Mouse (Mus musculus): ENCODE data around the gene Gfi1.

Gene Gfi1

DNA sequence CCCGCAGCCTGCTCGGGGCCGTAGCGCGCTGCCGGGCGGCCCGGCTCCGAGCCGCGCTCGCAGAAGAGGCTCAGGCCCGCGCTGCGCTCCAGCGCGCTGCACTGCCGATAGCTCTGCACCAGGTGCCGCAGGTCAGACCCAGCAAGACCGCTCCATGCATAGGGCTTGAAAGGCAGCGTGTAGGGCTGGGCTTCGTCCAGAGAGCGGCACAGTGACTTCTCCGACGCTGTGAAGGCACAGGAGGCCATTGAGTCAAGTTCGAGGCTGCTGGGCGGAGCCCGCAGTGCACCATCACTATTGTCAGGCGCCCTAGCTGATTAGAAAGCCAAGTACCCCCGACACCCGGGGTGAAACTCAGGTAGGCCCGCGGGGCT, 4.2 kb downstream of the Gfi1 start:
- DNase-seq: no peak

DNA sequence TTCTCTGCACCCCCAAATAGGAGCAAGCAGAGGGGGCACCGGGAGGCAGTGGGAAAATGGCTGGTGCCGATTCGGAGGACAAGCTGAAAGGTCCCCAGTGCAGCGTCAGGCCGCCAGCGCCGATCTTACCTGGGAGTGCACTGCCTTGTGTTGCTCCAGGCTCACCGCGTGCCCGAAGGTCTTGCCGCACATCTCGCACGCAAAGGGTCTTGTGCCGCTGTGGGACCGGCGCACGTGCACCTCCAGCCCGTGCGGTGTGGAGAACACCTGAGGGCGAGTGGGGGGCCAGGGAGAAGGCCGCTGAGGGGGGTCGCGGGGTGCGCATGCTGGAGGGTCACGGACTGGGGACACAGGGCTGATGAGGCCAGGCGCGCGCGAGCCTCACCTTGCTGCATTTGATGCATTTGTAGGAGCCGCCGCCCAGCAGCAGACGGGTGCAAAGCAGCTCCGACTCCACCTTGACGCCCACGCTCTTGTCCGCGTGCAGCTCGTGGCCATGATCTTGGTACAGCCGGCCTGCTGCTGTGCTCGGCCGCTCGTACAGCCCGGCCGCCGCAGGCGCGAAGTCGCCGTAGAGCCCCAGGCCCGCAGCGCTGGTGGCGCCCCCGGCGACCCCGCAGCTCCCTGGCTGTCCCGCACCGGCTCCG, 4.7 kb downstream of the Gfi1 start:
- DNase-seq: no peak

DNA sequence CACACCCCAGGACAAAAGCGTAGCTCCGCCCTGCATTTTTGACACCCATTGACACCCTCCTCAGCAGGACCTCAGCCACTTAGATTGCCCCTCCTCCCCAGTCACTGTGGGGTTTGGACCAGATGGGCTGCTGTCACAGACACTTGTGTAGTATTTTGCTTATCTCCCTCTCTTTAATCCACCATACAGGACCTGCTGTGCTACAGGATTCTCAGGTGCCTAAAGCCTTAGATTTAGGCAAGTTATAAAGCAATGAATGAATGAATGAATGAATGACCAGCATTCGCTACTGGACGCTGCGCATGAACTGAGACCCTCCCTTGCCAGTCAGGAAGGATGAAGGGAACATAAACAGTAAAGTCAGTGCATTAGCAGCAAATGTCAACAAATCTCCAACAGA, 5.3 kb downstream of the Gfi1 start:
- DNase-seq: no peak

- DNase-seq: no peak
Measured at GRCm38 (mm10) chr5:107719786-107720185, 6.0 kb downstream of the Gfi1 start.

GRCm38 (mm10) chr5:107719209-107719608, 6.6 kb downstream of the Gfi1 start:
- DNase-seq: no peak

- DNase-seq: no peak
Measured at GRCm38 (mm10) chr5:107717871-107718361, 7.9 kb downstream of the Gfi1 start.

DNA sequence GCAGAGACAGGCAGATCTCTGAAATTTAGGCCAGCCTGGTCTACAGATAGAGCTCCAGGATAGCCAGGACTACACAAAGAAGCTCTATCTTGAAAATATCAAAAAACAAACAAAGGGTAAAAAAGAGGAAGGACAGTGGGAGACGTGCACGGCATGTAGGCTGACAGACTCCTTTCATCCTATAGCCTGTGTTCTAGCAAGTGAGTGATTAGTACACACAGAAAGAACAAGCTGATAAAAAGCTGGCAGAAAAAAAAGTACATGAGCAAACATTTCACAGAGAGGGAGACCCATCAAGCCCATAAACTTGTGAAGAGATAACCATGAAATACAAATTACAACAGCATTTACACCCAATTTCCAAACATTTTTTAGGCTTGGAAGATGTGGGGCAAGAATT, 14.1 kb downstream of the Gfi1 start:
- DNase-seq: no peak

DNA sequence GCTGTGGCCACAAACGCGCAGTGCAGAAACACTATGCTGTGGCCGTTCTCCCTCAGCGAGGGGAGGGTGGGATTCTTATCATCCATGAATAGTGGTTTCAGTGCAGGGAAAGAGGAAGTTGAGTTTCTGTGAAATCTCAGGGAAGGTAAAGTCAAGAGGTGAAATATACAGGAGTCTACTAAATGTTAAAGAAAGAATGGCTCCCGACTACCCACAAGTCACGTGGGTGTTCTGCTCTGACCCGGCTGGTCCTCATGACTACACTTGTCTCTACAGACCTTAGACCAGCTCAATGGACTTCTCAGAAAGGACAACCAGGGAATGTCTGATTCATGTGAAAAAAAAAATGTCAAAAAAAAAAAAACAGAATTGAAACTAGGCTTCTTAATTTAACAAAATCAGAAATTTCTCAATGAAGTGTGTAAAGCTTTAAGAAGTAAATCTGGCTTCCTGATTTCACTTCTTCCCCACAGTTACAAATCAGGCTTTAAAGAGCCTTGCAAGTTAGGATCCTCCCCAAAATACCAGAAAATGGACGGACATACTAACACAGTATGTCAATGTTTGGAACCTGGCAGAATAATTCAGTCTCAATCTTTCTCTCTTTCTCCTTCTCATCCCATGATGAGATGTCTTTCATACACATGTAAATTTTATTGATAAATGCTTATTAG, 17.6 kb downstream of the Gfi1 start:
- DNase-seq: no peak

GRCm38 (mm10) chr5:107706262-107706661, 19.6 kb downstream of the Gfi1 start:
- no peak for DNase-seq

DNA sequence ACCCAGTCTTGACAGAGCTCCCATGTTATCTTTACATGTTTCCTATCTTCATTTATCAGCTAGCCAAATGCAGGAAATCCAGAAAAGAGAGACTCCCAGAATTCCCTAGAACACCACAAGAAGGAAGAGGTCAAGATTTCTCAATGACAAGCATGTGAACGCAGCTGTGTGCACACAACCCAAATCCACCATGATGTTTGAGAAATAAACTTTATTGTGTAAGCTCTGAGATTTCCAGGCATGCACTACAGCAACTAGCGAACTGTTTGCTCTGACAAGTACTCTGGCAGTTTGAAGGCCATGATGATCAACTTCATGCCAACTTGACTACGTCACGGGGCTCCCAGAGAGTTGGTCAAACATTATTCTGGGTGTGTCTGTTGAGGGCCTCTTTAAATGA, 20.1 kb downstream of the Gfi1 start:
- no peak for DNase-seq

- no peak for DNase-seq
Measured at GRCm38 (mm10) chr5:107703207-107703763, 22.6 kb downstream of the Gfi1 start.

- no peak for DNase-seq
Measured at GRCm38 (mm10) chr5:107701658-107702057, 24.2 kb downstream of the Gfi1 start.

GRCm38 (mm10) chr5:107700873-107701272, 25.0 kb downstream of the Gfi1 start:
- DNase-seq: no peak

DNA sequence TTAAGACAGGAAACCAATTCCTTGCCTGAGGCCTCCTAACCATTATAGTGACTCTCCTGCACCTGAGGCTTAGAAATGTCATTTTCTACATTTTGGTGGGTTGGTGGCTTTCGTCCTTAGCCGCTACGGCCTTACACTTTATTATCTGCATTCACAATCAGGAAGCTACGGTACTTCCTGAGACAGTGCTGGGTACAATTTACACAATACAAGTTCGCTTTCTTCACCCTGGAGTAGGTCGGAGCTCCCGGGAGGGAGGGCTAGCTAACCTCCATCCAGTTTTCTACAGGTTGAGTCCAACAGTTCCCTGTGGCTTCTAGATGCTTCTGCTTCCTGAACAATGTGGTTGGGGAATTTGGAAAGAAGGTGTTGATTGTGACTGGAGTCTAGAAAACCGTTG, 26.9 kb downstream of the Gfi1 start:
- no peak for DNase-seq

DNA sequence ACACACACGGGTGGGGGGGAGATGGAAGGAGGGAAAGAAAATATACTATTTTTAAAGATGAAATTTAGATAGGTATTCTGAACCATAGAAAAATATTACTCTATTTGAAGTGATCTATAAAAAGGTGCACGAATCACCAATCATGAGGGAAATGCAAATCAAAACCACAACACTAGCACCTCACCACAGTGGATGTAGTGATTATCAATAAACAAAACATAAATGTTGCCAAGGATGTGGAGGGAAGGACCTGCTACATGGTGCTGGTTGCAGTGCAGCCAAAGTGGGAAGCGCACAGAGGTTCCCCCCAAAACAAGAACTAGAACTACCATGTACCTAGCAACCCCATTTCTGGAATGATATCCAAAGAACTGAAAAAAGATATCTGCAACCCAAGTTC, 30.8 kb downstream of the Gfi1 start:
- DNase-seq: no peak

- DNase-seq: no peak
Measured at GRCm38 (mm10) chr5:107688499-107688866, 37.4 kb downstream of the Gfi1 start.

DNA sequence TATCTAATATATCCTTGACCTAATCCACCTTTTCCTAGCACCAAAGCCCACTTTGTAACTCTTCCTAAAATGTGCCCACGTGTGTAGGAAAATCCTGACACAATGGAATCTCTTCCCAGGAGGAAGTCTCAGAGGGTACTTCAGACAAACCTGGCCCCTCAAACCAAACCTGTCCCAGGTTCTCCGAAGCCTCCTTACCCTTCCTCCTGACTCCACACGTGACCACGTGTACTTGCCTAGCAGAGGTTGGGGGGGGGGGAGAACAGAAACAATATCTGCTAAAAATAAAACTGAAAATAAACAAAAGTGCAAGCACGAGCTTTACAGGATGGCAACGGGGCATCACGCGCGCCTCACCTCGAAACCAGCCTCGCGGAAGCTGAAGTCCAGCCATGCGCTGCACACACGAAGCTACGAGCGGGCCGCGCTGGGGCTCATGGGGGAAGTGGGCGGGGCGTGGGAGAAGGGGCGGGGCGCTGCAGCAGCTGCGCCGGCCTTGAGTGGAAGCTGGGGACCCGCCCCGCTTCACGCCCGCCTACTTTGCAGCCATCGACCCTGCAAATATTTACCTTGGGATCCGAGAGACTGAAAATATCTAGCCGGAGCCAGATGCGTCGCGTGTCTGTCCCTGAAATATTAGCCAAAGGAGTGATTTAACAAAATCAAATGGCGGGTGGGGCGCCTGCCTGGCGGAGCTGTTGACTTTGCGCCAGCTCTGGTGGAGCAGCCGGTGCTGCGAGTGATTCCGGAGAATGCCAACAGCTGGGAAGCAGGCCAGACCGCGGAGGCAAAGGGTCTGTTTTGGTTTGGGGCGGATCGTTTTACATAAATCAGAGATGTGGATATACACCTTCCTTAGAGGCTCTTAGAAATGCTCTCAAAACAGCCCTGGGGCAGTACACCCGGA, 38.0 kb downstream of the Gfi1 start:
- peak; percentile 33 for DNase-seq

DNA sequence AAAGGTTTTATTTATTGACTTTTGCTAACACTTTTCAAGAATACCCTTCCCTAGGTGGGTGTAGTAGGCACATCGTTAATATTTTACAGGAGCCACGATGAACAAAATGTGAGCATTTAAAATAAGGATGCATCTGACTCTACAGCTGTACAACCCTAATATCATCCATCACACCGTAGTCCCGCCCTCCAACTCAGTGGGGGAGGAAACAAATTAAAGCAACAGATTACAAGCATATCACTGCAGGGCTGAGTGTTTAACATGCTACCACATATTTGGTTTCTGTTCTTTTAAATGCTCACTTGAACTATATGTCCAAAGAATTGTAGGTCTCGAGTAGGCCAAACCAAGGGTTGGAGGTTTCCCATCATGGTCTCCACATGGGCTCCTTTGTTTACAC, 38.7 kb downstream of the Gfi1 start:
- no peak for DNase-seq

- DNase-seq: no peak
Measured at GRCm38 (mm10) chr5:107684380-107684779, 41.5 kb downstream of the Gfi1 start.

- no peak for DNase-seq
Measured at GRCm38 (mm10) chr5:107681300-107681699, 44.5 kb downstream of the Gfi1 start.

DNA sequence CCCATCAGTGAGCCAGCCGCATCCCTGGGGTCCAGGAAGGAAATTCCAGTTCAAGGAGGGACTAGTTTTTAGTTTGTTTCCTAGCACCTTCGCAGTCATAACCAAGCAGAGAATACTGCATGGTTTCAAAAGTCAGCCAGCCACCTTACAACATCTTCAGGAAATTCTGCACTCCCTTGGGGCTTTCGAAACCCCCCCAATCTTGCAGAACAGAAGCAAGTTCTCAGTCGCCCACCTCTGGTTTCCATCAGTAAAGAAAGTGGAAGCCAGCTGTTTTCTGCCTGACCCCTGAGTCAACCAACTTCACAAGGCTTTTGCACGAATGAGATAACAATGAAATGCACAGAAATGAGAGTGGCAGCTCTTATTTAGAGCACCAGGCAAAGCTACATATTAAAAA, 47.4 kb downstream of the Gfi1 start:
- no peak for DNase-seq

Data from cerebellum, adult 9-11 months (tissue).